Mouse (Mus musculus) erythroblast, adult 5-6 weeks (primary cell): ENCODE data around the gene Tmem63b. TPM values are rescaled to one million over a fixed set of nuclear protein-coding genes. Genes with fewer than 3 reads are reported as not detected.
A peak's percentile ranks its signal among the peaks of the same experiment; 100 is the strongest.

Source experiments
- ATAC-seq: replicated peaks from 2 replicates; pipeline ENCODE4 v1.8.0; 2016; ENCODE audit warnings: moderate number of reproducible peaks, mild to moderate bottlenecking, moderate TSS enrichment, inconsistent platforms; ENCODE audit not compliant: poor library complexity, low FRiP score, severe bottlenecking
- total RNA-seq, 2 experiments: library from RNA; stranded (forward) in 1 of 2; stranded (reverse) in 1 of 2; fragments of 150-400 nt in 1 of 2; fragments of 200-764, 138-1000 nt in 1 of 2; gene quantifications; 2 replicates each; pipeline versions ENCODE4 v1.2.3 to v1.2.4; 2015 to 2017; ENCODE audit warnings: low replicate concordance in 2 of 2

Gene Tmem63b
- total RNA-seq, 2 experiments from 2014 or later: 0.43 to 5.2 TPM

DNA sequence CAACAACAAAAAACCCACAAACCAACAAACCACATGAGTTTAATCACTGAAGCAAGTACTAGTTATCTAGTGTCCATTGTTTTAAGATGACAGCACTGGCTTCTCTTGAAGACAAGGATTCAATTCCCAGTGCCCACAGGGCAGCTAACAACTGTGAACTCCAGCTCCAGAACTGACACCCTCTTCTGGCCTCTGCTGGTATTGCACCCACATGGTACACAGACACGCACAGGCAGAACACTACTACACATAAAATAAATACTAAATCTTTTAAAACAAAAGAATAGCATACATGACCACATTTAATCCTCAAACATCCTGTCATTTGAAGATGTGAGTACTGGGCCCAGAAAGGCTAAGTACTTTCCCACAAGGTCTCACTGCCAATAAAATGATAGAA lies 5.1 kb downstream of the Tmem63b start:
- no peak for ATAC-seq

DNA sequence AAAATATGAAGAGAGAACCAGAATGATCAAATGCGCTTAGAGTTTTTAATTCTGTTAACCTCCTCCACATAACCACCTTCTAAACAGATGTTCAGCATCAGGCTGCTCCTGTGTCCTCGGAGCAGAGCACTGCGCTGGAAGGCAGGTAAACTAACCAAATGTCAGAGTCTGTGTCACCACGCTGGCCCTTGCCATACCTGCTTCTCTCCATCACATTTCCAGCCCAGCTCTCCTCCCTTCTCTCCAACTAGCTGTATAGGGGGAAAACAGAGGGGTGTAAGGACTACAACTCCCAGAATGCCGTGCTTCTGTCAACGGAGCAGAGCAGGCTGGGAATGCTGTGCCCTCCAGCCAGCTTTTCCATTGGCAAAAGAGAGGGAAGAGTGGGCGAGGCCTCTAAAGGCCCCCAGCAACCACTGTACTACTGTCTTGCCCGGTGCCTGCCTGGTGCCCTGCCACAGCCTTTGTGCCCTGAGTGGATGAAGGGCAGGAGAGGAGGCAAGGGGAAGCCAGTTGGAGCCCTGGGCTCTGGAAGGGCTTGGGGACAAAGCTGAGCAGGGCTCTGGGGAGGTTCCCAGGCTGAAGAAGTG lies 6.2 kb downstream of the Tmem63b start:
- ATAC-seq: no peak

DNA sequence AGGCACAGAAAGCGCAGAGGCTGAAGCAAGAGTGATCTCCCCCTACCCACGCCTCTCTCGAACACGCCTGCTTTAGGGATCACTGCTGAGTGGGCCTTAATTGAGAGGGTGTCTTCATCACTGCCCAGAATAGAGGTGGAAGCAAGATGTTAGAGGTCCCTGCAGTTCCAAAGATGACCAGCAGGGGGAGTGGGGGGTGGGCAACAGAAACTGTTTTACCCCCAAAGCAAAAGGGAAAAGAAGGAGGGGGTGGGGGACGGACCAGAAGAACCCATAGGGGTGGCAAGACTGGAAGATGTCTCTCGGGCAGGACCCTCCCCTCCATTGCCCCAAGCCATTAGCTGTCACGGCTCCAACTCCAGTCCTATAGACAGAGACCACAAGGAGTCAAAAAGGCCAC lies 8.6 kb downstream of the Tmem63b start:
- 0 out of 2 replicates have a peak, but pooled peaks have one; percentile 47 for ATAC-seq

DNA sequence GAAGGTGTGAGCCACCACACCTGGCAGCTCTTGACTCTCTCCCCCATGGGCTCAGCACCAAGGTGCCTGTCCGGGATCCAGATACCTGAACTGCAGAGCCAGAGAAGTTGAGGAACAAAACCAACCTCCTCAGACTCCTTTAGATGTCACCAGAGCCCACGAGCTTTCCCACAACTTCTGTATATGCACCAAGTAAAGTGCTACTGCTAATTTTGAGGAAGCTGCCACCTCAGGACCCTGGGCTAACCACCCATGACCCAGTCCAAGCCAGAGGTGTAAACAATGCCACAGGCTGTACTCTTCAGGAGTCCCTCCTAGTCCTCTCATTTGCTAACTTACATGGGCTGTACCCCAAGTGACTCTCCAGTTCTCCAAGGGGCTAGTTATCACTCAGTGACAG lies 14.1 kb downstream of the Tmem63b start:
- ATAC-seq: no peak

DNA sequence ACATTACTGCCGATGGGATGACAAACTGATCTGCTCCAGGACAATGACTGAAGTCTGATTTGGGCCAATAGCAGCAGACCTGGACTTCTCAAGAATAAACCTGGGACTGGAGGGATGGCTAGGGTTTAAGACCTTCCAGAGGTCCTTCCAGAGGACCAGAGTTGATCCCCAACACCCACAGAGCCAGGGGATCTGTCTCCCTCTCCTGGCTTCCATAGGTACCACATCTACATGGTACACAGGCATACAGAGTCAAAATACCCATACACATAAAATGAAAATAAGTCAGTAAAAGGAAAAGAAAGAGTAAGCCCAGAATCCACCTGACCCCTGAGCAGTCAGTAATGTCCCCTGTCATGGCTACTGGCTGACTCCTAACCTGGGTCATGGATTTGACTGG lies 14.9 kb downstream of the Tmem63b start:
- no peak for ATAC-seq

DNA sequence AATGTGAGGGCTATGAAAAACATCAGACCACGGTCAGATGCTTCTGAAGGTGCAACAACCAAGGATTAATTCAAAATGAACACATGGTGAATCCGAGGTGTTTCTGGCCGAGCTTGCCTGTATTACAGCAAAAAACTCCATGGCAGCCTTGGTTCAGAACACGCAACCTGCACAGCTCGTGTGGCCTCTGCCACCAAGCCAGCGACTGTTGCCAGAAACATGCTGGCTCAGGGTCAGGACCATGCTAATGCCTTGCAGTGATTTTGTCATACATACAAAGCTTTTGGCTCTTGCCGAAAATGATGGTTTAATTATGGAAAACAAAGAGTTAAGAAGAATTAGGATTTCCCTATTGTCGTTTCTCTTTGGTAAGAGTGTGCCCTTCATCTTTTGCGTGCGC lies 18.7 kb downstream of the Tmem63b start:
- no peak for ATAC-seq

DNA sequence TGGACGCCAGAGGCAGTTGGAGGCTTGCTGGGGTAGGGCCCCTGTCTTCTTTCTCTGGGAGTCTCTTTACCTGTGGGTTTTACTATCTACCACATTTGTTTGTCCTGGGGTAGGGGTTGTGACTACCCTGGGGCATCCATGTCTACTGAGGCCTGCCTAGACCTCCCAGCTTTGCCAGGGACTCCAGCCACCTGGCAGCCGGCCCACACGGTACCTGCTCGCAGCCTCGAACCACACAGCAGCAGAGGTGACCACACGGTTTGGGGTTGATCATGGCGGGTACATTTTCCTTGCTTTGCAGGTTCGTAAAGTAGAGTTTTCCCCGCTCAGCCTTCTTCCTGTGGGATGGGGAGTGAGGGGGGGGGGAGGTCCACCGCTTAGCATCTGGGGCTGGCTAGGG lies 19.2 kb downstream of the Tmem63b start:
- ATAC-seq: no peak

DNA sequence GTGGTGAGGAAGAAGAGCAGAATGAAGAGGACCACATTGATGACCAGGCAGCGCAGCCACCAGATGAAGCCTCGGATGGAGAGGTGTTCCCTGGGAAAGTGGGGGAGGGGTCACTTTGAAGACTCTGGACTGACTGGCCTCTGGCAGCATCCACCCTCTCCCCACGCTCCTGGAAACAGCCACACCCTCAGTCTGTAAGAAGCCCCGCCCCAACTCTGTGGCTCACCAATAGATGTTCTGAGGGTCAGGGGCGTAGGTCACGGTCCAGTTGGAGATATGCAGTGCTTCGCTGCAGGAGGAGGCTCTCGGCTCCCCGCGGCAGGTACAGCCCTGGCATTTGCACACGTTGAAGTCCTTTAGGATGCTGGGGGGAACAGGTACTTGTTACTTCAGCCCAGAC lies 20.6 kb downstream of the Tmem63b start:
- ATAC-seq: no peak

DNA sequence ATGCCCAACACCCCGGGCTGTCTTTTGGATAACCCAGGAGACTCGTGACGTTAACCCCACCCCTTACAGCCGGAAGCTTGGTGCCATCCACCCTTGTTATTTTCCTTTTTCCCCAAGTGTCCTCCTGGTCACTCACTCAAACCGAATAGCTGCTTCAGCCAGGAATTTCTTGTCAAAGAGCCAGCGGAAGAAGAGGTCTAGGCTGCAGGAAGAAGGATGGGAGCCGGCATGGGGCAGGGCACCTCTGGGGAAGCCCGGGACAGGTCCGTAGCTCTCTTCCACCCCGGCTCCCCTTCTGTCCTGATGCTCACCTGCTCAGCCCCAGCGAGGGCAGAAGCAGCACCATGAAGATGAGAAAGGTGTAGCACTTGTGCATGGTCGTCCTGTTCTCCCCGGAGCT lies 22.1 kb downstream of the Tmem63b start:
- ATAC-seq: no peak

DNA sequence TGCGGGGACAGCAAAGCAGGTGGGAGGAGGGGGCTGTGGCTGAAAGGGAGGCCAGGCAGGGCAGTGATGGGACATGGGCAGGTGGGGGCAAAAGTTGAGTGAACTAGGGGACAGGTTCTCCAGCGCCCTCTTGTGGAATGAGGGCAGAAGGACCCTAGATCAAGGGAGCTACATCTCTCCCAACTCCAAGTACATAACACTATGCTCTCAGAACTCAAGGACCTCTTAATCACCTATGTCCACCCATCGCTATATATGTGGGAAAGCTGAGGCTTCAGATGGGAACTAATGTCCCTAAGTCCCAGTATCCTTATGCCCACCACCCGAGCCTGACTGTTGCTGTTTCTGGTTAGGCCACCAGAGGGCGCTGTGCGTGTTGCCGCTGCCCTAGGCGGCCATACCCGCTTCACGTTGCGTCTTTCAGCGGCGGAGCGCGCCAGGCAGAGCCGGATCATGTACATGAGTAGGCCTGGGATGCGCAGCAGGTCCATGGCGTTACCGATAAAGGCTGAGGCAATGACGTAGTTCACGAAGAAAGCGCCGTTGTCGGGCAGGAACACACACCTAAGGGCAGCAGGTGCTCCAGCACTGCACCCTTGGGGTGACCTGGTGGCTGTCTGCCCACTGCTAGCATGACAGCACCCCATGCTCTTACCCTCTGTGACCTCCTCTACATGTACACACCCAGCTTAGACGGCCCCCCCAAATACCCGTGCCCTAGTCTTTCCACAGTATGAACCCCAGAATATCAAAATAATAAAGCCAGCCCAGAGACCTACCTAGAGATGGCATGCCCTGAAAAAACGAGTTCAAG lies 23.4 kb downstream of the Tmem63b start:
- ATAC-seq: peak; percentile 75

DNA sequence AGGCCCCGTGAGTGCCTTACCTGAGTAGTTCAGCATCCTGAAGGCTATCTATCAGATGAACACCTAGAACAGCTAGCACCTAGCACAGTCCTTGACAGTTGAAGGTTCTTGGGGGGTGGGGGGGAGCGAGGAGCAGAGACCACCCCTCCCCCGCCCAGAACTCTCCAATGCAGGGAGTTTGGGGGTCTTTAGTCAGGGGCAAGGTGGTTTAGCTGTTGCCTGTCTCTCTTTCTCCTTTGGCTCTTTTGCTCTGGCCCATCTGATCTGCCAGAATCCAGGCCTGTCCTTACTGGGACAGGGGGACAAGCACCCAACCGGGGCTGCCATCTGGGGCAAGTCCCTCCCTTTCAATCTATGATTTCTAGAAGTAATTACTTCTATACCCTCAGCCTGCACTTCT lies 27.5 kb downstream of the Tmem63b start, which contains the start of gene Capn11:
Gene Capn11, minus strand, starts transcription at position 101 of the 400 bp plus-strand sequence.
- no peak for ATAC-seq

DNA sequence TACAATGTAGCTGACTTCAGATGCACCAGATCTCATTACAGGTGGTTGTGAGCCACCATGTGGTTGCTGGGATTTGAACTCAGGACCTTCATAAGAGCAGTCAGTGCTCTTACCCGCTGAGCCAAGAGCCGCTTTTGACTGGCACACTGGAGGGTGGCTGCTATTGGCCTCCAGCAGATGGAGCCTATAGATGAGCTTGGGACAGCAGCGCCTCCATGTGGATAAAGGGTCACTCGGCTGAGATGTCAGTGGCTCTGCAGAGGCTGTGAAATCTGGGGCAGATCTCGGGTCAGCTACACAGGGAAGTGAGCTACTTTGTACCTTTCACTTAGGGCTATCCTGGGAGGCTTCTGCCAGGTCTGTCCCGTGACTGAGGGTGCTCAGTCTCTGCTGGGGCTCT lies 30.9 kb downstream of the Tmem63b start:
- ATAC-seq: no peak

DNA sequence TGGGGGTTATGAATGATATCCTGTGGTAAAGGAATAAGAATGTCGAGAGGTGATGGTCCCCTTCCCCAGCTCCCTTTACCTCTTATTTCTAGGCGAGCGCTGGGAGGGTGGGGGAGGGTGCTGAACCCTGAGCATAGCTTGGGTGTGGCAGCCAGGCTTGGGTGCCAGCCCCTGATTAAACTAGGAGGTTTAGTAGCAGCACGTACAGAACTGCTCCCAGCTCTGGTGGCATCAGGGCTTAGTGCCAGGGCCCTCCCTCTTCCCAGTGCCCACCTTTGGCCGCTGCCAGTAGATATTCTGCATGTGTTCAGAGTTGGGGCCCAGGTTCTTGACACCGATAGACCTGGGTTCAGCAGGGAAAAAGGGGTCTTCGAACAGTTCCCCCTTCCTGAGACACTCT lies 33.5 kb downstream of the Tmem63b start:
- ATAC-seq: peak; percentile 84

DNA sequence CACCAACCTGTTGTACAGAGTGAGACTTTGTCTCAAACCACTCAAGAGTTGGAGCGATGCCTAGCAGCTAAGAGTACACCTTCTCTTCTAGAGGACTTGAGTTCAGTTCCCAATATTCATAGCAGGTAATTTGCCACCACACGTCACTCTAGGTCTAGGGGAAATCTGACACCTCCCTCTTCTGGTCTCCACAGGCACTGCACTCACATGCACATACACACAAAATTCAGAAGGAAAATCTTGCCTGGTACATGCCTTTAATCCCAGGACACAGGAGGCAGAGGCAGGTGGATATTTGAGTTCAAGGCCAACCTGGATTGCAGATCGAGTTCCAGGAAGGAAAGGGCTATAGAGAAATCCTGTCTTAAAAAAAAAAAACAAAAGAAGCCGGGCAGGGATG lies 42.5 kb downstream of the Tmem63b start:
- 0 out of 2 replicates have a peak, but pooled peaks have one; percentile 43 for ATAC-seq

DNA sequence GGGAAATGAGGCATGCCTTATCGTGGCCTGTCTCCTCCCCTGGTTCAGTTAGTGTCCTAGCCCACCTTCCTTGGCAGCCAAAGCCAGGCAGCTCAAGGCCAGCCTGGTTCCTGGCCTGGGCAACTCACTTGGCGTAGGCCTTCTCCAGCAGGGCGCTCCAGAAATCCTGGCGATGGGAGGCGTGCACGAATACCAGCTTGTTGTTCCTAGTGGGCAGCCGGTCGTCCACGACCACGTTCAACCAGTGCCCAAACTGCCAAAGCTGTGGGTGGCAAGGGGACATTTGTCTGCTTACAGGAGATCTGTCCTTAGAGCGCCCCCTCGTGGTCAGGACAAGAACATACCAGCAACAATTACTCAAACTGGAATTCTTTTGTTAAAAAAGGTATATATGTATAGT lies 44.0 kb downstream of the Tmem63b start:
- ATAC-seq: peak; percentile 55

DNA sequence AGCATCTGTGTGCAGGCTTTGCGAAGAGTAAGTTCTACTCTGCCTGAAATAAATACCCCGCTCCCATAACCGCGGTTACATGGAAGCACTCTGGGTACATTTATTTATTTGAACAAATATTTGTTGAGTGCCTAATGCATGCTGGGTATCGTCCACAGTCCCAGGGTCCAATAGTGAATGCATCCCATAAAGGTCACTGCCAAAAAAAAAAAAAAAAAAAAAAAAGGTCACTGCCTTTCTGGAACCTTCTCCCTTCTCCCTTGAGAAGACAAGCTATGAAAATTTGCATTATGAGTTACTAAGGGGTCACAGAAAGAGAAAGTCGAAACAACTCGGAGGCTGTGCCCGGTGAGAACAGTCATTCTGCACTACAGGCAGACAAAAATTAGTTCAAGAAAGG lies 44.7 kb downstream of the Tmem63b start:
- no peak for ATAC-seq

DNA sequence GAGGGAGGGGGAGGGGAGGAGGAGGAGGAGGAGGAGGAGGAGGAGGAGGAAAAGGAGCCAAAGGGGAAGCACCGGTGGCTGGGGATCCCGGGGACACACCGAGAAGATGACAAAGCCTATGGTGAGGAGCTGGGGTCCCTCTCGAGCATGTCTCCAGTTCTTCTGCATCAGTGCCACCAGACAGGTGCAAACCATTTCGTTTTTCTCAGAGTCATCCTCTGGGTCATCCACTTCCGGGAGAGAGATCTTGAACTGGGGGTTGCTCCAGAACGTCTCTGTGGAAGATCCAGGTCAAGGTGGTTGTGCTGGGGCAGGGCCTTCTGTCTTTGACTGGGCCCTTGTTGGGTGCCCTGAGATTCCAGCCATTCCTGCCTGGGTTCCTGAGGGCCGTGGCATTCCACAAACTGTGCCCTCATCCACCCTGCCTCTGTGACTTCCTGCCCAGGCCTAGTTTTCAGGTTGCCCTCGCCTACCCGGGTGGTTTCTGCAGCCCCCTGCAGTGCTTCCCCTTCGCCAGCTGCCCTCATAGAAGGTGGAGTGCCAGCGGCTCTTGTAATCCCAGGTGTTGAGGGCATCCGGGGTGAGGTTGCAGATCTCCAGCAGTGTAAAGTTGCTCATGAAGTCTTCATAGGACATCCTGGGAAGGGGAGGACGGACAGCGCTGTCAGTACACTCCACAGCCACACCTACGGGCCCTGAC lies 48.0 kb downstream of the Tmem63b start:
- ATAC-seq: no peak

DNA sequence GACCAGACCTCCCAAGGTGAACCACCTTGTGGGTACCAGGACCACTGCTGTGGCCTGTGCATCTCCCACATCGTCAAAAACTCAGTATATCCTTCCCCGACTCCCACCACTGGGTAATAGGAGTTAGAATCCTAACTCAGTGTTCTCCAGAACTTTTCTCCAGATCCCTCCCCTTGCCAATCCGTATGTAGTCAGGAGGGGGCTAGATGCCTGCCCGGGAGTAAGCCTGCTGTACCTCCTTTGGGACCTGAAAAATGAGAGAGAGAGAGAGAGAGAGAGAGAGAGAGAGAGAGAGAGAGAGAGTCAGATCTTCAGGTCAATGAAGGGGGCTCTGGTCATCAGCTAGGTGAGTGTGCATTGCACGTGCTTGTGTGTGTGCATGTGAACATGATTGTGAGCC lies 52.7 kb downstream of the Tmem63b start:
- no peak for ATAC-seq

DNA sequence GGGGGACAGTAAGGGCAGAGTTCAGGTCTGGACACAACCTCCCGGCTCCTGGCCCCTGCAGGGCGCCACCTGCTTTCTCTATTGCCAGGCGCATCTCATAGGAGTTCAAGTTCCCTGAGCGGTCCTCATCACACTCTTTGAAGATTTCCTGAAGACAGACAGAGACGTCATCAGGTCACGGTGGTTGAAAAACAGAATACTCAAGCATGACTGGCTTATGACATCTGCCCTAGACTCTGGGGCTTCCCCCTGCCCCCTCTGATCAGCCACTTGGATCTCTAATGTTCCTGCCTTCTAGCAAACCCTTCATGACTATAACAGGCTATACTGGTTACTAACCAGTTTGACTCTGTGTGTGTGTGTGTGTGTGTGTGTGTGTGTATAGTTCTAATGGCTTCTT lies 54.8 kb downstream of the Tmem63b start:
- ATAC-seq: no peak

DNA sequence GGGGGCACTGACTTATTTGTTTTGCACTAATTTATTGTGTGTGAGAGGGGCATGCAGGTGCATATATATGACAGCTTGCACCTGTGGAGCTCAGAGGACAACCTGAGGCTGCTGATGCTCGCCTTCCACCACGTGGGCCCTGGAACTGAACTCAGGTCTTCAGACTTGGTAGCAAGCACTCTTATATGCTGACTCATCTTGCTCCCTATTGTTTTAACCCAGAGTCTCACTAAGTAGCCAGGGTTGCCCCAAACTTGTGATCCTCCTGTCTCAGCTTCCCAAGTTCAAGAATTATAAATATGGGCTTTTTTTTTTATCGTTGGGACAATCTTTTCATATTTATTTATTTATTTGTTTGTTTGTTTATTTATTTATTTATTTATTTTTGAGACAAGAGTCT lies 55.7 kb downstream of the Tmem63b start:
- ATAC-seq: no peak
